Mouse (Mus musculus): ENCODE measurements at regions not wholly inside any gene's neighbourhood (a gene's known extent, or its start where the extent isn't known, plus 50 kb on each side); places are given as distances from the start of the nearest gene placed in this dataset.

DNA sequence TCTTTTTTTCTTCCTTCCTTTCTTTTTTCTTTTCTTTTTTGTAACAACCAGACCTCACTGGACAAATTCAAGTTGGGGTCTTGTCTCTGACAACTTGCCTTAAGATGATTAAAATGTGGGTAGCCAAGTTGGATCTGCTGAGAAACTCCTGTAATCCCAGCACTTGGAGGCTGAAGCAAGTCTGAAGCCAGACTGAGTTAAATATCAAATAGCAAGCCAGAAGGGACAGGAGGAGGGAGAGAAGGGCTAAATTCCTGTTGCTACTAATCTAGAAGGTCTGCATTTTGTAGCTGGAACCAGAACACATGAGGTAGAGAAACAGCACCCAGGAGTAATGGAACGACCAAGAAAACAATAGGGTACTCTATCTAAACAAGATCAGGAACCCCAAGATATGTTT, 67.7 kb upstream of the Col1a2 start:
- TF ChIP-seq POLR2A (IDR thresholded peaks at IDR 0.05; ENCODE audit: borderline replicate concordance, extremely low read depth, insufficient read depth, insufficient read length, poor library complexity, severe bottlenecking) = no peak
- no peak for TF ChIP-seq CTCF (IDR thresholded peaks at IDR 0.05; ENCODE audit: borderline replicate concordance, extremely low read depth, insufficient read depth, insufficient read length)

DNA sequence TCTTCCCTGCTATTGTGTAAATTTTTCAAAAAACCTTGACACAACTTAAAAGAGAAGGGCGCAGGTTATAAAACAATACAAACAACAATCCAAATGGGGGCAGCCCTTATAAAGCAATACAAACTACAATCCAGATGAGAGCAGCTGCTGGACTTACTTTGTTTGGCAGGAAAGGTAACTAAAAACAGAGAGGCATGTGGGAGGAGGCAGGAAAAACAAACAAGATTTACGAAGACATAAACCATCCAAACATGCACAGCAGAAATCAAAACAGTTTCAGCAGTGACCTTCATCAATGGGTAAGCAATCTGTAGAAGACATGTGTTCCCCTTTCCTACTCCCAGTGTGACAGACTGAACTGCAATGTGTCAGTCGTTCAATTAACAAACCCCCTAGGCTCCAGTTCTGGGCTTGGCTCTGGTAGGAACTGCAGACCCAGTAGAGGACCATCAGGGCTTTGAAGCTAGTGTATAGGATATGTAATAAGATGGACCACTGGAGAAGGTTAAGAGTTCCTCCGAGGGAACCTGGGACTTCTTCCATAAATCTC, 62.9 kb upstream of the Col1a2 start:
- no peak for TF ChIP-seq POLR2A (IDR thresholded peaks at IDR 0.05; ENCODE audit: borderline replicate concordance, extremely low read depth, insufficient read depth, insufficient read length, poor library complexity, severe bottlenecking)
- no peak for TF ChIP-seq CTCF (IDR thresholded peaks at IDR 0.05; ENCODE audit: borderline replicate concordance, extremely low read depth, insufficient read depth, insufficient read length)
- DNase-seq (ENCODE audit: low read depth) = no peak

More for the DNA sequence above, 67.7 kb upstream of the Col1a2 start:
- DNase-seq (ENCODE audit: low read depth) = no peak

DNA sequence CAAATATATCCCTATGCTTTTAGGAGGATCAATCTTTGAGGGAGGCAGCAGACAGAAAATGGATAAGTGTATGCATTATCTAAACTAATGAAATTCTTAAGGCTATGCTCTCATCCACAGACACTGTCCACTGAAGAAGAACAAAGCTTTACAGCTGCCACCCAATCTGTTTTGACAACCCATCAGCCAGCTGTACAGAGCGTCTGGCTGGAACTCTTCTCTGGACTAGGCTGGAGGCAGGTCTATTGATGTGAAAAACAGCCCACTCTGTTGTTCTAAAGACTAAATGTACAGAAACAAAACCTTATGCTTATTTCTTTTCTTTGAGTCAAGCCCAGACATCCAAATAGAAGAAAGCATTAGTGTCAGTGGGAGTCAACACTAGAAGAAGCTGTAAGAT, 58.7 kb upstream of the Col1a2 start:
- no peak for TF ChIP-seq CTCF (IDR thresholded peaks at IDR 0.05; ENCODE audit: borderline replicate concordance, extremely low read depth, insufficient read depth, insufficient read length)
- no peak for TF ChIP-seq POLR2A (IDR thresholded peaks at IDR 0.05; ENCODE audit: borderline replicate concordance, extremely low read depth, insufficient read depth, insufficient read length, poor library complexity, severe bottlenecking)
- peak; percentile 28 for DNase-seq (ENCODE audit: low read depth)

DNA sequence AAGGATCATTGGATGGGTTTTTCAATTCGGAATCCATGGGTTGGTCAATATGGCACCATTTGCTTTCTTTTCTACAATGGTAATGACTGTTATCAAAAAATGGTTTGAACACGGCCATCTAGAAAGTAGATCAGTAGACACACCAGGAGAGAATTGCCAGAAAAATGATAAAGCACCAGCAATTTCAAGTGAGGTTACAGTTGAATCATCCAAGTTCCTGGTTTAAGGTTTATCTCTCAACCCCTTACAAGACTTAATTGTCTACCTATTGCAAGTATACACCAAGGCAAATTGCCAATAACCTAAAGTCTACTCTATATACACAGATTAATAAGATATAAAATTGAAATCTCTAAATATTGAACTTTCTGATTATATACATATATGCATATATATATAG, 53.4 kb upstream of the Col1a2 start:
- TF ChIP-seq POLR2A (IDR thresholded peaks at IDR 0.05; ENCODE audit: borderline replicate concordance, extremely low read depth, insufficient read depth, insufficient read length, poor library complexity, severe bottlenecking) = no peak
- no peak for TF ChIP-seq CTCF (IDR thresholded peaks at IDR 0.05; ENCODE audit: borderline replicate concordance, extremely low read depth, insufficient read depth, insufficient read length)
- DNase-seq (ENCODE audit: low read depth) = no peak

All from brain, embryonic 14.5 days (tissue).